Mouse (Mus musculus) heart, embryonic 10.5 days (tissue): Measurements from ENCODE around the gene Chst4. TPM values are rescaled to one million over a fixed set of nuclear protein-coding genes. Genes with fewer than 3 reads are reported as not detected.

Experiments
- DNase-seq: peaks from one replicate; pipeline ENCODE4 v3.0.0-alpha.2; 2017; ENCODE audit warnings: low spot score
- H3K27ac ChIP-seq: fragments of 300-500 bp; sonication (generic); 2 replicates; pipeline ENCODE4 v1.5.1; 2016; ENCODE audit warnings: mild to moderate bottlenecking
- H3K27me3 ChIP-seq: fragments of 300-500 bp; sonication (generic); 2 replicates; pipeline ENCODE4 v1.6.1; 2016; ENCODE audit warnings: mild to moderate bottlenecking; ENCODE audit not compliant: poor library complexity, insufficient read depth, severe bottlenecking
- H3K36me3 ChIP-seq: fragments of 300-500 bp; sonication (generic); 2 replicates; pipeline ENCODE4 v1.6.1; 2016; ENCODE audit warnings: mild to moderate bottlenecking, moderate library complexity
- H3K4me1 ChIP-seq: fragments of 300-500 bp; sonication (generic); 2 replicates; pipeline ENCODE4 v1.6.1; 2016; ENCODE audit warnings: mild to moderate bottlenecking
- H3K4me3 ChIP-seq: fragments of 300-500 bp; sonication (generic); 2 replicates; pipeline ENCODE4 v1.5.1; 2016; ENCODE audit warnings: mild to moderate bottlenecking, moderate library complexity
- H3K9me3 ChIP-seq: fragments of 300-500 bp; sonication (generic); 2 replicates; pipeline ENCODE4 v1.6.1; 2016; ENCODE audit warnings: mild to moderate bottlenecking, moderate library complexity
- WGBS: fragments of 180-500 bp; shearing (Covaris S2); methylation state at CpG from one replicate; pipeline ENCODE4 v1.1.7; 2016; 5-methylcytosine and 5-hydroxymethylcytosine counted together
- polyA plus RNA-seq: library from polyadenylated mRNA; unstranded; fragments of >200 nt; fragmentation: Nextera tagmentation; extraction: Ambion mirVana; gene quantifications from 2 replicates; pipeline ENCODE4 v1.2.1, GENCODE M21; 2016

Gene Chst4
- polyA plus RNA-seq, 1 experiment from 2014 or later, result 0.15 TPM

- Histone ChIP-seq H3K4me1 (no peaks in the 10 kb centered on the region), H3K27ac (no peak overlapping the region), H3K36me3 (no peaks in the 10 kb centered on the region), H3K9me3 (no peaks in the 10 kb centered on the region), H3K4me3 (no peak overlapping the region), H3K27me3 (no peaks in the 10 kb centered on the region)
- 78% methylated on average over 7 of the region's 7 CpGs for WGBS
- DNase-seq, result no peak
These were observed 41.5 kb downstream of the Chst4 start for GRCm38 (mm10) chr8:109998066-109998465.

- 90% methylated on average over 9 of the region's 9 CpGs for WGBS
- Histone ChIP-seq H3K4me1 (no peaks in the 10 kb centered on the region), H3K27me3 (no peaks in the 10 kb centered on the region), H3K4me3 (no peak overlapping the region), H3K9me3 (no peaks in the 10 kb centered on the region), H3K36me3 (no peaks in the 10 kb centered on the region), H3K27ac (no peak overlapping the region)
- DNase-seq, result no peak
These were observed 42.2 kb downstream of the Chst4 start for GRCm38 (mm10) chr8:109997381-109997780.

DNA sequence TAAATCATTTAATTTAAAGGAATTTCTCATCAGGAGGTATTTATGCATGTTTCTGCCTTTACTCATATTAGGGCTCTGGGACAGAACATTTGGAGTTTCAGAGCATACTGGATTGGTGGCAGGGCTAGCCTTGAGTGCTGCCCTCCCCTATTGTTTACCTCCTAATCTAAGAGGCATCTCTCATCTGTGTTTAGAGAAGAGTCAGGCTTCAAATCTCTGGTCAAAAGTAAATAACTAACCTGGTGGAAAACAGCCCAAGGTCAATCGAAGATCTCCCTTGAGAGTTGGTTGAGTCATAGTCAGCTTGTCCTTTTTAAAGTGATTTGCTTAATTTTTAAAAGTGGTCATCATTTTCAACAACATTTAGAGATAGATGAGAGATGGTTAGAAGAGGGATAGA lies 46.6 kb downstream of the Chst4 start:
- no peaks in the 10 kb centered on the region for H3K27me3 ChIP-seq
- H3K27ac ChIP-seq, result no peak overlapping the region
- no peaks in the 10 kb centered on the region for H3K9me3 ChIP-seq
- no peak for DNase-seq
- WGBS, result 82% methylated on average over 1 of the region's 1 CpGs
- no peaks in the 10 kb centered on the region for H3K4me1 ChIP-seq
- H3K36me3 ChIP-seq, result no peaks in the 10 kb centered on the region
- no peak overlapping the region for H3K4me3 ChIP-seq

DNA sequence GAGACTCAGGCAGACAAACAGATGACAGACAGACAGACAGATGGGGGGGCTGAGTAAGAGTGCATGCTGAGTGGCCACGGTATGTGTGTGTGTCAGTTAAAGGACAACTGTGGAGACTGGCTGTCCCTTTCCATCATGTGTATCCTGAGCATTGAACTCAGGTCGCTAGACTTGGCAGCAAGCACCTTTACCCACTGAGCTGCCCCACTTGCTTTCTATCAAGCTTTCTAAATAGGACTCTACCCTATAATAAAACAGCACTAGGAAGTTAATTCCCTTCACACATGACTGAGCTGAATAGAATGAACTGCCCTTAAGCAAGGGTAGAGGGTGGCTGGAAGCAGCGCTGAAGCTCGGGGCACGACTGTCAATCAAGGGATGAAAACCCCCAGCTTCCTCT lies 47.4 kb downstream of the Chst4 start:
- no peak overlapping the region for H3K27ac ChIP-seq
- no peak for DNase-seq
- no peaks in the 10 kb centered on the region for H3K27me3 ChIP-seq
- H3K4me1 ChIP-seq, result no peaks in the 10 kb centered on the region
- 76% methylated on average over 5 of the region's 5 CpGs for WGBS
- no peaks in the 10 kb centered on the region for H3K9me3 ChIP-seq
- H3K4me3 ChIP-seq, result no peak overlapping the region
- H3K36me3 ChIP-seq, result no peaks in the 10 kb centered on the region

GRCm38 (mm10) chr8:109990224-109990623 lies 49.3 kb downstream of the Chst4 start, which contains the start of gene Tat:
Gene Tat, plus strand, starts transcription at chr8:109990437.
- Histone ChIP-seq H3K27ac (no peak within 1 kb of the TSS), H3K4me3 (no peak within 1 kb of the TSS), H3K27me3 (no peaks in the 10 kb centered on the region), H3K4me1 (no peaks in the 10 kb centered on the region), H3K9me3 (no peaks in the 10 kb centered on the region), H3K36me3 (no peaks in the 10 kb centered on the region)
- 73% methylated on average over 8 of the region's 8 CpGs for WGBS
- DNase-seq, result no peak

DNA sequence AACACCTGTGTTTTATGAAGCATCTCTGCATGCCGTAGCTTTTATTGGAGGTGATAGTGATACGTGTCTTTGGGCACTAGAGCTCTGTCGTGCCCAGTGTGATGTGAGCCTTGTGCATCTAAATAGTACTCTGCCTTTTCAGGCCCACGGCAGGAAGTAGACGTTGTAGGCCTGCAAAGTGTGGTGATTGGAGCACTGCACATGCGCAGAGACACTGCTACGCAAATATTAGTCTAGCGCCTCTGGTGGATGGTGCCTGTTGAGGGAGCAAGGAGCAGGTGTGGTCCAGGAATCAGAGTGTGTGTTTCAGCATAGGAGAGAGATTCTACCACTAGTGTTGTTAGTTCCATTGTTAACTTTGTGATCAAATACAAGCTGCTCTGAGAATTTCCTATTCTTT lies 50.4 kb downstream of the Chst4 start:
- Histone ChIP-seq H3K4me1 (no peaks in the 10 kb centered on the region), H3K4me3 (no peak overlapping the region), H3K9me3 (no peaks in the 10 kb centered on the region), H3K27ac (no peak overlapping the region), H3K27me3 (no peaks in the 10 kb centered on the region), H3K36me3 (no peaks in the 10 kb centered on the region)
- DNase-seq, result no peak
- 86% methylated on average over 8 of the region's 8 CpGs for WGBS

GRCm38 (mm10) chr8:109987776-109988175 lies 51.8 kb downstream of the Chst4 start:
- H3K36me3 ChIP-seq, result no peaks in the 10 kb centered on the region
- no peaks in the 10 kb centered on the region for H3K27me3 ChIP-seq
- no peaks in the 10 kb centered on the region for H3K9me3 ChIP-seq
- DNase-seq, result no peak
- WGBS, result 63% methylated on average over 7 of the region's 7 CpGs
- no peaks in the 10 kb centered on the region for H3K4me1 ChIP-seq
- no peak overlapping the region for H3K27ac ChIP-seq
- no peak overlapping the region for H3K4me3 ChIP-seq

- WGBS, result 67% methylated on average over 7 of the region's 7 CpGs
- Histone ChIP-seq H3K36me3 (no peaks in the 10 kb centered on the region), H3K4me3 (no peak overlapping the region), H3K27me3 (no peaks in the 10 kb centered on the region), H3K27ac (no peak overlapping the region), H3K4me1 (no peaks in the 10 kb centered on the region), H3K9me3 (no peaks in the 10 kb centered on the region)
- no peak for DNase-seq
These were observed 53.2 kb downstream of the Chst4 start for GRCm38 (mm10) chr8:109986384-109986783.

- no peaks in the 10 kb centered on the region for H3K9me3 ChIP-seq
- no peaks in the 10 kb centered on the region for H3K36me3 ChIP-seq
- DNase-seq, result no peak
- H3K4me3 ChIP-seq, result no peak overlapping the region
- no peaks in the 10 kb centered on the region for H3K27me3 ChIP-seq
- H3K27ac ChIP-seq, result no peak overlapping the region
- 49% methylated on average over 5 of the region's 5 CpGs for WGBS
- H3K4me1 ChIP-seq, result no peaks in the 10 kb centered on the region
These were observed 55.6 kb downstream of the Chst4 start for GRCm38 (mm10) chr8:109983944-109984343.

GRCm38 (mm10) chr8:109982386-109983105 lies 57.0 kb downstream of the Chst4 start:
- Histone ChIP-seq H3K4me3 (no peak overlapping the region), H3K9me3 (no peaks in the 10 kb centered on the region), H3K4me1 (no peaks in the 10 kb centered on the region), H3K27me3 (no peaks in the 10 kb centered on the region), H3K36me3 (no peaks in the 10 kb centered on the region), H3K27ac (no peak overlapping the region)
- DNase-seq, result no peak
- 75% methylated on average over 15 of the region's 15 CpGs for WGBS

DNA sequence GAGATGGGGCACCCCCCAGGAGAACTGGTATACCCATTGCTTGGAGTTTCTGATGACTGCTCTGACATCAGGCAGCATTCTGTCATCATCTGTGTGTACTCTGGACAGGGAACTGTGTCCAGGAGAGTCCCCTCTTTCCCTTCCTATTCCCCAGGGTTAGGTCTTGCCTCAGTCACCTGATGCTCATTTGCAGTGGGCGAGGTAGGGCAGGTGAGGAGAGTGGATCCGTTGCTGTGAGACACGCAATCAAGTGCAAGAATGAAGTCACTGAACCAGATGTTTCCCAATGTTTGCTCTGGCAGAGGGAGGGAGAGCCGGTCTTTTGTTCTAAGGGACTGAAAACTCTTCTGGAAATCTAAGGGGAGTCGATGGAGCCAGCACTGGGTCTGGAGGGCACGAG lies 60.2 kb downstream of the Chst4 start:
- Histone ChIP-seq H3K36me3 (no peaks in the 10 kb centered on the region), H3K27me3 (no peaks in the 10 kb centered on the region), H3K4me3 (no peak overlapping the region), H3K9me3 (no peaks in the 10 kb centered on the region), H3K27ac (no peak overlapping the region), H3K4me1 (no peaks in the 10 kb centered on the region)
- DNase-seq, result no peak
- 71% methylated on average over 6 of the region's 6 CpGs for WGBS
